In the genomic region with DNA sequence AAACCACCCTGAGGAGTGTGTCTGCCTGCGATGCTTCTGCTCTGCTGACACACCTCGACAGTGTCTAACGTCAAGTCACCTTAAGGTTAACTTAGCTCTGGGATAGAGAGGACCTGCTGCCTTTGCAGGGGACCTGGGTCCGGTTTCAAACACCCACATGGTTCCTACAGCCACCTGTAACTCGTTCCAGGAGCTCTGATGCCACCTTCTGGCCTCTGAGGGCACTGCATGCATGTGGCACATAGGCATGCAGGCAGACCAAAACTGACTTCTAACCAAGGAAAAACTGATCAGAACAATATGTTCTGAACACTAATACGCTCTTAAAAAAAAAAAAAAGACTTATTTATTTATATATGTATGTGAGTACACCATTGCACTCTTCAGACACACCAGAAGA, we compare ENCODE assay signal across 10 mouse cellular contexts. TPM values are rescaled to one million over a fixed set of nuclear protein-coding genes. Genes with fewer than 3 reads are reported as not detected.
DNase-seq lines count a peak whose midpoint lies in the region; TF ChIP-seq lines count a peak whose summit lies in the region.
"Had no signal": no experiment of that assay in that cellular context is flagged by ENCODE, and none has a peak within 500 bp of the region (broad histone marks: within the 10 kb centered on the region; RNA-seq: fewer than 3 reads in every experiment).

No protein-coding gene starts in this region.

- peak; percentile 55 for TF ChIP-seq CTCF in kidney, adult 2 months (conservative IDR thresholded peaks at IDR 0.05; ENCODE audit: insufficient read depth, insufficient read length, low read depth, low read length)

- TF ChIP-seq POLR2A in kidney, adult 2 months (IDR thresholded peaks at IDR 0.05; ENCODE audit: low read depth, low read length) = no peak

- DNase-seq in kidney, adult 2 months = no peak
- DNase-seq in kidney, adult 18-20 months = no peak
- DNase-seq in A20 (ENCODE audit: low read depth, low spot score) (peak; percentile 54), MN1 (ENCODE audit: low spot score) (peak; percentile 40)
- peak; percentile 52 for DNase-seq in lung, postnatal 36 days
- no peak for DNase-seq in embryo, embryonic 11 days
- DNase-seq in right cerebral cortex, postnatal 10 days (ENCODE audit: low spot score in 2 of 2) = no peak
- no peak for DNase-seq in gastrocnemius, postnatal 4 days (ENCODE audit: low spot score in 2 of 2)

- H3K4me3 ChIP-seq in kidney, adult 2 months (ENCODE audit: insufficient read depth, low read depth, low read length) = no peak overlapping the region
- H3K4me3 ChIP-seq: heart, embryonic 13.5 days had no signal

- 85% methylated on average over 6 of the region's 6 CpGs for WGBS in kidney, adult 2 months

- H3K4me1 ChIP-seq in kidney, adult 2 months (ENCODE audit: control insufficient read depth, insufficient read depth, low read length) = peaks cover 10% of the 10 kb centered on the region; the same call in 1 of the 2 replicates

- H3K27ac ChIP-seq in kidney, adult 2 months (ENCODE audit: insufficient read depth, low read depth, low read length) = no peak overlapping the region
- H3K27ac ChIP-seq: heart, embryonic 13.5 days had no signal

- H3K36me3 ChIP-seq in kidney, adult 2 months (ENCODE audit: control insufficient read depth, insufficient read depth, low read length) = peaks cover 2% of the 10 kb centered on the region; the same call in 1 of the 2 replicates

- H3K27me3 ChIP-seq in kidney, adult 2 months (replicated peaks; ENCODE audit: control insufficient read depth, insufficient read depth, low read length) = no peaks in the 10 kb centered on the region
- H3K27me3 ChIP-seq: heart, embryonic 13.5 days had no signal

RNA-seq across cellular contexts. Expression of gene Rab3ip, which starts 7.5 kb away (rescaled TPM):
- polyA plus RNA-seq in kidney, adult 2 months (2012; rRNA removed) = 641 and 892 TPM in 2 replicates
- total RNA-seq in gastrocnemius, postnatal 4 days (2021) = 10 to 100 TPM; 25.9 to 28.3 TPM

RNA-seq across cellular contexts. Expression of gene Gm10271, which starts 29.4 kb away (rescaled TPM):
- polyA plus RNA-seq in kidney, adult 2 months (2012; rRNA removed) = not detected in 2 replicates
- total RNA-seq in gastrocnemius, postnatal 4 days (2021) = not detected
- polyA plus RNA-seq: heart, embryonic 13.5 days; limb, embryonic 14.5 days had no signal

RNA-seq across cellular contexts. Expression of gene Best3, which starts 43.1 kb away (rescaled TPM):
- polyA plus RNA-seq in kidney, adult 2 months (2012; rRNA removed) = 0.97 and 1.1 TPM in 2 replicates
- 10 to 100 TPM; 10.9 to 12.7 TPM for total RNA-seq in gastrocnemius, postnatal 4 days (2021)

RNA-seq across cellular contexts. Expression of gene Myrfl, which starts 46.3 kb away (rescaled TPM):
- polyA plus RNA-seq in kidney, adult 2 months (2012; rRNA removed) = 0.02 and 0.04 TPM in 2 replicates
- under 1 TPM; 0.34 to 0.42 TPM for total RNA-seq in gastrocnemius, postnatal 4 days (2021)

Comparison
In these comparisons a context has a peak if more than half of its experiments do, and no peak if none do; other contexts are left out.
1. DNase-seq: peak in A20 (single experiment), MN1 (single experiment) and lung, postnatal 36 days (single experiment); none in kidney, adult 2 months (single experiment), kidney, adult 18-20 months (single experiment), embryo, embryonic 11 days (single experiment), right cerebral cortex, postnatal 10 days (0 of 2) and gastrocnemius, postnatal 4 days (0 of 2).